Mouse (Mus musculus): ENCODE data around the gene Trpv1. TPM values are rescaled to one million over a fixed set of nuclear protein-coding genes. Genes with fewer than 3 reads are reported as not detected.

Gene Trpv1
- polyA plus RNA-seq (2012; ENCODE audit: insufficient read depth, insufficient read length, missing spikeins) = not detected in 2 replicates

DNA sequence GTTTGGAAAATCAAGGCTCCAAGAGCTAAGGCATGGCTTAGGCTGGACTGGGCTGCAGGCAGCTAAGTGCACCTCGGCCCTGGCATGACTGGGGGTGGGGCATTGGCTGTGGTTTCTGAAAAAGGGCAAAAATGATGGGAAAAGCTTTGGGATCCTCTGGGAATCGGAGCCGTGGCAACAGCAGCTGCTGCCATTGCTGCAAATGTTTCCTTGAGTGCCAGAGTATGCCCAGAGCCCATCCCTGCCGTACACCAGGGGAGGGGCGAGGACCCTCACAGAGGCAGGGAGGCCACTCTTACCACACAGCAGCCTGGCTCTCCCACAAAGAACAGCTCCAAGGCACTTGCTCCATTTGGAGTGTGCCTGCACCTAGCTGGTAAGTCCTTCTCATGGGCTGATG lies at the start of gene Trpv1:
Trpv1 (plus strand) TSS at position 301 of the 400 bp plus-strand sequence.
- no peak for TF ChIP-seq CTCF (IDR thresholded peaks at IDR 0.05; ENCODE audit: low read depth, low read length)
- TF ChIP-seq POLR2A (IDR thresholded peaks at IDR 0.05; ENCODE audit: borderline replicate concordance, low read depth, low read length) = no peak
- H3K27ac ChIP-seq (ENCODE audit: insufficient read depth, low read depth, low read length) = no peak within 1 kb of the TSS

DNA sequence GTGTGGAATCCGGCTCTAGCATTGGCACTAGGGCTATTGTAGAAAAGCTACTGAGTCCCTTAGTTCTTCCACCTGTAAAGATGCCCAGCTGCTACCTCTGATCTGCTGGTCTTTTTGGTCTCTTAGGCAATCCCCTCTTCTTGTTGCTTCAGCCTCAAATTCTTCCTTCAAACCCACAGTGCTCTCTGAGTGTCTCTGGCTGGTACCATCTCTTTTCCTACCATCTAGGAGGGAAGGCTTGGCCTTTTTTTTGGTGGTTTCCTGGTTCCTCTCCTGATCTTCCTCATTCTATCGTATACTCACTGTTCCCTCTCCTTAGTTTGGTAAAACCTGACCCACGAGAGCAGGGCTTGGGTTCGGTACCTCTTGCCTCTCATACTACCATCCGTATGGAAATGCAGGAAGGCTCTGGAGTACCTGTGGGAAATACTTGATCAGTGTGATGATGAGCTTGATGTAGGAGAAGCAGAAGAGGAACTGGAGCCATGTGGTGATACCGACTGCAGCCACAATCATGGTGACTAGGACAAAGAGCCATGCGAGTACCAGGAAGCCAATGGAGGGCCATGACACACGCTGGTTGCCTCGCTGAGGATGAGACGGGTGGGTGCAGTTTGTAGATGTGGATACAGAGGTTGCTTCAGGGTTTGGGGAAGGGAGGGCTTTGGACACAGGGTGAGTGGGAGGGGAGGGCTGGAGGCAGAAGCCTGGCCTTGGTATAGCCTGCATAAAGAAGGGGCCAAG lies 48.0 kb upstream of the Trpv1 start:
- Histone ChIP-seq H3K27ac (ENCODE audit: insufficient read depth, low read depth, low read length) (peak overlapping the region; percentile 58), H3K4me3 (ENCODE audit: insufficient read depth, low read length) (no peak overlapping the region), H3K4me1 (ENCODE audit: control insufficient read depth, insufficient read depth, low read length) (peaks cover 14% of the 10 kb centered on the region)
- no peak for TF ChIP-seq CTCF (IDR thresholded peaks at IDR 0.05; ENCODE audit: low read depth, low read length)
- no peak for TF ChIP-seq POLR2A (IDR thresholded peaks at IDR 0.05; ENCODE audit: borderline replicate concordance, low read depth, low read length)

More for the DNA sequence above, at the start of gene Trpv1:
- H3K4me3 ChIP-seq (ENCODE audit: insufficient read depth, low read length) = no peak within 1 kb of the TSS
- no peaks in the 10 kb centered on the region for H3K4me1 ChIP-seq (ENCODE audit: control insufficient read depth, insufficient read depth, low read length)

DNA sequence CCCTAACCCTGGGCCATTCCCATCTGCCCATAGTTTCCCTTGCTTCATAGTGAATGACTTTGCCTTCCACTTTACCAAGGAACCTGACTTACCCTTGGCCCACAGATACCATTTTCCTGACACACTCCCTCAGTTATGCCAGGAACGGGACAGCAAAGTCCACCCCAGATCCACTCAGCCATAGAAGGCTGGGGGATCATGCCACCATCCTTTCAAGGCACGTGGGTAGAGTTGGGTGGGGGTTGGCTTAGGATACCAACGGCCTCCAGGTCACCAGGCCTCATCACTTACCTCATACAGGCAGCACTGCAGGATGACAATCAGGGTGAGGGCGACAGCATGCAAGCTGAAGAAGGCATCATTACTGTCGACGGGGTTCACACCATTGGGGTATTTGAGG lies 46.9 kb upstream of the Trpv1 start:
- Histone ChIP-seq H3K4me3 (ENCODE audit: insufficient read depth, low read length) (no peak overlapping the region), H3K4me1 (ENCODE audit: control insufficient read depth, insufficient read depth, low read length) (peaks cover 19% of the 10 kb centered on the region), H3K27ac (ENCODE audit: insufficient read depth, low read depth, low read length) (no peak overlapping the region)
- TF ChIP-seq CTCF (IDR thresholded peaks at IDR 0.05; ENCODE audit: low read depth, low read length) = no peak
- TF ChIP-seq POLR2A (IDR thresholded peaks at IDR 0.05; ENCODE audit: borderline replicate concordance, low read depth, low read length) = no peak

DNA sequence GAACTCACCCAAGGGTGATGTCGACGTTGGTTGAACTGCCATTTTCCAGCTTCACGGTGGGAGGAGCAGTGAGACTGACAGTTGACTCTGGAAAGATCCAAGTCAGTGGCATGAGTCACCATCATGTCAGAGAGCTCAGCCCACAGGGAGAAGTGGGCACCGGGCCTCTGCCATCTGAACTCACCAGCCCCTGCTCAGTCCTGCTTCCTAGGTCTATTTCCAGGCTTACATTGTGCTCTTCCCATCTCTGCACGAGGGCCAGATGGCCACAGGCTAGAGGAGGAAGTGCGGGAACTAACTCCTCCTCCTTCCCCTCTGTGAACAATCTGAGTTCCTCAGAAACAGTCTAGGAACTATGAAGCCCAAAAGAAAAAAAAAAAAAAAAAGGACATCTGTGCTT lies 41.0 kb upstream of the Trpv1 start:
- Histone ChIP-seq H3K4me1 (ENCODE audit: control insufficient read depth, insufficient read depth, low read length) (peaks cover 43% of the 10 kb centered on the region), H3K27ac (ENCODE audit: insufficient read depth, low read depth, low read length) (peak overlapping the region; percentile 64), H3K4me3 (ENCODE audit: insufficient read depth, low read length) (peak overlapping the region; percentile 1; the same call in 1 of the 2 replicates)
- no peak for TF ChIP-seq CTCF (IDR thresholded peaks at IDR 0.05; ENCODE audit: low read depth, low read length)
- TF ChIP-seq POLR2A (IDR thresholded peaks at IDR 0.05; ENCODE audit: borderline replicate concordance, low read depth, low read length) = no peak

DNA sequence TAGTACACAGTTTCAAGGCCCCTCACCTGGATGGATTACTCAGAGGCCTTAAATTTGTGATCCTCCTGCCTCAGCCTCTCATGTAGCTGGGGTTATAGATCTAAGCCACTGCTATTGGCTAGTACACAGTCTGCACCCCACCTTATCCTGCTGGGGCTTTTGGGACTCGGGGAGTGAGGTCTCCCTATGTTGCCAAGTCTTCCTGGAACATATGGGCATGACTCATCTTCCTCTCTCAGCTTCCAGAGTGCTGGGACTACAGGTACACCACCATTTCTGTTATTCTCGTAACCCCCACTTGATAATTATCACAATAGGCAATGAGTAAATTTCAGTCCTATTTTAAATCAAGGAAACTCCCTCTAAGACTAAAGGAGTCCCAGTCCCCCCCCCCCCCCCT lies 39.6 kb upstream of the Trpv1 start:
- Histone ChIP-seq H3K27ac (ENCODE audit: insufficient read depth, low read depth, low read length) (0 out of 2 replicates have a peak overlapping the region, but pooled peaks have one; percentile 4), H3K4me3 (ENCODE audit: insufficient read depth, low read length) (no peak overlapping the region), H3K4me1 (ENCODE audit: control insufficient read depth, insufficient read depth, low read length) (peaks cover 43% of the 10 kb centered on the region)
- TF ChIP-seq CTCF (IDR thresholded peaks at IDR 0.05; ENCODE audit: low read depth, low read length) (no peak), POLR2A (IDR thresholded peaks at IDR 0.05; ENCODE audit: borderline replicate concordance, low read depth, low read length) (no peak)

DNA sequence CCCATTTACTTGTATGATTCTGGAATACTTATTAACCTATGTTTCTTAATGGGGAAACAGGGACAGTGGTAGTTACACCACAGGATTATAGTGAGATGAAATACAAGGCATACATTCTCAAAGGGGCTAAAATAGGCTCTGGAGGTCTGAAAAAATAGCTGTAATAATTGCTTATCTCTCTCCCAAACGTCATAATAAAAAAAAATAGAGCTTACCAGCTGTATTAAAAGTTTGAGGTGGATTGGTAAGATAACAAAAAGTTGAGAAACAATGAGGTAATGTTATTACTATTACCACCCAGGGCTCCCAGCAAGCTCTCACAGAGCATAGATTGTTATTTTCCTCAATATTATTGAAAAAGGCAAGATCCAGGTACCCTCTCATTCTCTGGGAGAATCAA lies 35.9 kb upstream of the Trpv1 start:
- peak overlapping the region; percentile 96 for H3K4me3 ChIP-seq (ENCODE audit: insufficient read depth, low read length)
- H3K27ac ChIP-seq (ENCODE audit: insufficient read depth, low read depth, low read length) = no peak overlapping the region
- H3K4me1 ChIP-seq (ENCODE audit: control insufficient read depth, insufficient read depth, low read length) = peaks cover 44% of the 10 kb centered on the region
- TF ChIP-seq CTCF (IDR thresholded peaks at IDR 0.05; ENCODE audit: low read depth, low read length) (no peak), POLR2A (IDR thresholded peaks at IDR 0.05; ENCODE audit: borderline replicate concordance, low read depth, low read length) (no peak)

DNA sequence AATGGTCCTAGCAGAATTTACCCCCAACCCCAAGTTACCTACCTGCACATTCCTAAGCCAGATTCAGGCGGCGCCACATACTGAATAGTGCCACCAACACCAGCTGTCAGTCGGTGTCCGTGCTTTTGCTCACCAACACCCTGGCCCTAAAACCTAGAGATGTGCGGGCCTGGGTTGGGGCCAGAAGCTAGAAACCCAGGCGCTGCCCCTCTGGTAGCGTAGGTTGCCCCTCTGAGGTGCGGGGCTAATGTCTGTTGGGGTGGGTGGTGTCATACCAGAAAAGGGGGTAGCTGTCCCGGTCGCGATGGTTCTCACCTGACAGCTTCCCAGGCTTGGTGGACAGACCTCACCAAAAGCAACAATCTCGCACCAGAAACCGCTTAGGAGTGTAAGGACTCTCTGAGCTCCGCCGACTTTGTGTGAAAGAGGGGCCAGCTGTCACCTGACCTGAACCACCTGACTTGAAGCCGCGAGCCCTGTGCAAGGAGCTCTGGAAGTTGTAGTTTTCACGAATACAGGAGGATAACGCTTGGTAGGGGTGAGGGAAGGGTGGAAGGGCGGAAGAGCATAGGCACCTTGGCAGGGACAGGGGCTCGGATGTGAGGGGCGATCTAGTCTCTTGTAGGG lies 35.4 kb upstream of the Trpv1 start, which contains the start of gene Ctns:
Ctns (minus strand) TSS at position 440 of the 627 bp plus-strand sequence.
- Histone ChIP-seq H3K27ac (ENCODE audit: insufficient read depth, low read depth, low read length) (peak within 1 kb of the TSS; percentile 64), H3K4me3 (ENCODE audit: insufficient read depth, low read length) (peak within 1 kb of the TSS; percentile 96), H3K4me1 (ENCODE audit: control insufficient read depth, insufficient read depth, low read length) (peaks cover 40% of the 10 kb centered on the region)
- no peak for TF ChIP-seq POLR2A (IDR thresholded peaks at IDR 0.05; ENCODE audit: borderline replicate concordance, low read depth, low read length)
- no peak; the same call in 1 of the 2 replicates for TF ChIP-seq CTCF (IDR thresholded peaks at IDR 0.05; ENCODE audit: low read depth, low read length)

DNA sequence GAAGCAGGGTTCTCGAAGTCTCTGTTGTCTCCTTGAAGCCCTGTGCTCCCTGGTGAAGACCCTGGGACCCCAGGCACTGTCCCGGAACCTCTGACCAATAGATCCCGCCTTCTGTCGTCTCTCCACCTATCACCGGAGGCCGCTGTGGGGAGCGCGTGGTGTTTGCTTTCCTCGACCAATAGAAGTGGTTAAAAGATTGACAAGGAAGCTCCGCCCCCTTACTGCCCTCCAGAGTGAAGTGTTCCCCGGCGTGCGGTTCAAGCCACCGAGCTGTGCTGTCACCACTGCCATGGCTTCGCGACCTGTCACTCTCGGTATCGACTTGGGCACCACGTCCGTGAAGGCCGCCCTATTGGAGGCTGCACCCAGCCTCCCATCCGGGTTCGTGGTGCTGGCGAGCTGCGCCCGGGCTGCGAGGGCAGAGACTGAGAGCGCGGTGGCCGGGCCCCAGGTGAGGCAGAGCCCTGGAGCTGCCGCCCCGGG lies 34.8 kb upstream of the Trpv1 start, which contains the start of gene Shpk:
Shpk (plus strand) TSS at position 231 of the 483 bp plus-strand sequence.
- Histone ChIP-seq H3K27ac (ENCODE audit: insufficient read depth, low read depth, low read length) (peak within 1 kb of the TSS; percentile 64), H3K4me3 (ENCODE audit: insufficient read depth, low read length) (peak within 1 kb of the TSS; percentile 96), H3K4me1 (ENCODE audit: control insufficient read depth, insufficient read depth, low read length) (peaks cover 35% of the 10 kb centered on the region)
- TF ChIP-seq POLR2A (IDR thresholded peaks at IDR 0.05; ENCODE audit: borderline replicate concordance, low read depth, low read length) (no peak), CTCF (IDR thresholded peaks at IDR 0.05; ENCODE audit: low read depth, low read length) (no peak)

DNA sequence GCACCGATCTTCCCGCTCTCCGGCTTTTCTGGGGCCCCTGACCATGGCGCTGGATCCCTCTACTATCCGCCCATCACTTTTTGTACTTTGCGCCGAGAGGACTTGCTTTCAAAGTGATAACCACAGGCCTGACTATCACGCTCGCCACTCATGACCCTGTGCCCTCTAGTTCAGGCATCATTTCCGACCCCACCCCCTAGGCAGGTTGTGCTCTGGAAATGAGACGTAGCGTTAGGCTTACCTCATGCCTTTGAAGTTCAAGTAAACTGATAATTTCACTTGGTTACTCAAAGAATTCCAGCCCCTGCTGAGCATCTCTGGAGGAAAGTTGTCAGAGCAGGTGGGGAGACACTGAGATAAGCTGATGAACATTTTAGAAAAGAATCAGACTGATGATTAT lies 34.2 kb upstream of the Trpv1 start:
- Histone ChIP-seq H3K27ac (ENCODE audit: insufficient read depth, low read depth, low read length) (no peak overlapping the region), H3K4me1 (ENCODE audit: control insufficient read depth, insufficient read depth, low read length) (peaks cover 32% of the 10 kb centered on the region), H3K4me3 (ENCODE audit: insufficient read depth, low read length) (peak overlapping the region; percentile 96)
- TF ChIP-seq POLR2A (IDR thresholded peaks at IDR 0.05; ENCODE audit: borderline replicate concordance, low read depth, low read length) = no peak
- no peak for TF ChIP-seq CTCF (IDR thresholded peaks at IDR 0.05; ENCODE audit: low read depth, low read length)

DNA sequence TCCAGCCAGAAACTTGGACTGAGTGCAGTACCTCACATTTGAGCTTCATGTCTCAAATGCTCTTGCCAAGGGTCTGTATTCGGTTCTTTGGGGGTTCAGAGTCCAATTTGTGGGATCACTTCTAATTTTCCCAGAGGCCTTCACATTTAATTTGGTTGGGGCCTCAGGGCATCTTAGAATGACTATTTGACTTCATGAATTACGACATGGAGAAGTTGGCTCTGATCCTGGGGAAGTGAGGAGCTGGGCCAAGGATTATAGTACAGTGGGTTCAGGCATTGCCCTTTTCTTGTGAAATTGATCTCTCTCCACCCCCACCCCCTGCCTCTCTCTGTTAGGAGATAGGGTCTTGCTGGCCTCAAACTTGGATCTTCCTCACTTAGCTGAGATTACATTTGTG lies 33.1 kb upstream of the Trpv1 start:
- H3K27ac ChIP-seq (ENCODE audit: insufficient read depth, low read depth, low read length) = no peak overlapping the region
- H3K4me3 ChIP-seq (ENCODE audit: insufficient read depth, low read length) = no peak overlapping the region
- peaks cover 28% of the 10 kb centered on the region for H3K4me1 ChIP-seq (ENCODE audit: control insufficient read depth, insufficient read depth, low read length)
- TF ChIP-seq POLR2A (IDR thresholded peaks at IDR 0.05; ENCODE audit: borderline replicate concordance, low read depth, low read length) (no peak), CTCF (IDR thresholded peaks at IDR 0.05; ENCODE audit: low read depth, low read length) (no peak)
